Mouse (Mus musculus) myocyte (in vitro differentiated cells): ENCODE data around the gene Col9a1.

Experiments used
- CEBPB ChIP-seq: IDR thresholded peaks from 2 replicates; pipeline ENCODE4 v1.6.1; 2011; ENCODE audit warnings: mild to moderate bottlenecking, moderate library complexity; ENCODE audit not compliant: poor library complexity, insufficient read depth, severe bottlenecking
- E2F4 ChIP-seq: IDR thresholded peaks from one replicate; pipeline ENCODE4 v1.6.1; 2011; ENCODE audit warnings: mild to moderate bottlenecking, control low read depth, moderate library complexity; ENCODE audit not compliant: insufficient read depth
- MAX ChIP-seq: IDR thresholded peaks from one replicate; pipeline ENCODE4 v1.6.1; 2011; ENCODE audit warnings: low read depth, mild to moderate bottlenecking, control low read depth
- TCF3 ChIP-seq: IDR thresholded peaks from one replicate; pipeline ENCODE4 v1.6.1; 2011; ENCODE audit warnings: low read depth, control low read depth; ENCODE audit not compliant: insufficient read length
- USF1 ChIP-seq: IDR thresholded peaks from one replicate; pipeline ENCODE4 v1.6.1; 2011; ENCODE audit warnings: low read depth, mild to moderate bottlenecking, control low read depth, moderate library complexity

DNA sequence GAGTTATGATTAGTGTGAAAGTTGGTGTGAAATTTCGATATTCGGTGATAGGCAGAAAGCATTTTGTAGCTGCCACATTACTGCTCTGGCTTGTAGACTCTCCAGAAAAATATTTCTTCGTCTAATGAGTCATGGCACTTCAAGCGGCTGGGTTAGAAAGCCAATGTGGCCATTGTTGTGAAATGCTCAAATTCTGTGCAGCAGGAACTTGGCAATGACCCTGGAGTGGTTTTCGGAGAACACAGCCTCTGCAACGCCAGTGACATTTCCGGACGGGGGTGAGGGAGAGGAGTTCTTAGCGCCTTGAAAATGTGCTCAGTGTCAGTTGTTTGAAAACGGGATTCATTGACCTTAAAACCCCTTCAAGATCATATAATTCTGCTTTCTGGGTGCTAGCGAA lies 9.6 kb downstream of the Col9a1 start:
- no peak for TF ChIP-seq TCF3
- TF ChIP-seq E2F4: no peak
- TF ChIP-seq CEBPB: no peak
- TF ChIP-seq MAX: no peak
- TF ChIP-seq USF1: no peak
